Mouse (Mus musculus) limb, embryonic 11.5 days (tissue): ENCODE results near the gene Rpl22. TPM values are rescaled to one million over a fixed set of nuclear protein-coding genes. Genes with fewer than 3 reads are reported as not detected.

Source experiments
- ATAC-seq: fragments of 200-750 bp; cut with Nextera tagmentation; 2 replicates; pipeline ENCODE4 v1.8.0; 2017; ENCODE audit warnings: low read depth; ENCODE audit not compliant: insufficient number of reproducible peaks, low FRiP score, low TSS enrichment
- DNase-seq: peaks from one replicate; pipeline ENCODE4 v3.0.0-alpha.2; 2015; ENCODE audit warnings: low spot score
- H3K27ac ChIP-seq: fragments of 300-500 bp; sonication (generic); replicated peaks from 2 replicates; pipeline ENCODE4 v1.5.1; 2014; ENCODE audit warnings: low read depth, mild to moderate bottlenecking, low read length
- H3K27me3 ChIP-seq: fragments of 300-500 bp; sonication (generic); 2 replicates; pipeline ENCODE4 v1.6.1; 2014; ENCODE audit warnings: mild to moderate bottlenecking, low read length, mixed read lengths; ENCODE audit not compliant: control insufficient read depth, insufficient read depth
- H3K36me3 ChIP-seq: fragments of 300-500 bp; sonication (generic); 2 replicates; pipeline ENCODE4 v1.6.1; 2014; ENCODE audit warnings: mild to moderate bottlenecking, low read length, moderate library complexity, mixed read lengths; ENCODE audit not compliant: control insufficient read depth, insufficient read depth
- H3K4me1 ChIP-seq: fragments of 300-500 bp; sonication (generic); 2 replicates; pipeline ENCODE4 v1.6.1; 2014; ENCODE audit warnings: low read length, mixed read lengths; ENCODE audit not compliant: control insufficient read depth, insufficient read depth
- H3K4me2 ChIP-seq: fragments of 300-500 bp; sonication (generic); 2 replicates; pipeline ENCODE4 v1.6.1; 2014; ENCODE audit warnings: low read depth, mild to moderate bottlenecking, moderate library complexity; ENCODE audit not compliant: severe bottlenecking
- H3K4me3 ChIP-seq: fragments of 300-500 bp; sonication (generic); 2 replicates; pipeline ENCODE4 v1.5.1; 2014; ENCODE audit warnings: low read depth, low read length
- H3K9ac ChIP-seq: fragments of 300-500 bp; sonication (generic); 2 replicates; pipeline ENCODE4 v1.6.1; 2014; ENCODE audit warnings: mild to moderate bottlenecking, low read length
- H3K9me3 ChIP-seq: fragments of 300-500 bp; sonication (generic); 2 replicates; pipeline ENCODE4 v1.6.1; 2016; ENCODE audit warnings: low read length; ENCODE audit not compliant: control insufficient read depth
- WGBS: fragments of 180-500 bp; shearing (Covaris S2); extraction: QIAGEN DNeasy Blood & Tissue Kit; methylation state at CpG from one replicate; pipeline ENCODE4 v1.1.7; 2014; 5-methylcytosine and 5-hydroxymethylcytosine counted together
- polyA plus RNA-seq: library from polyadenylated mRNA; unstranded; fragments of >200 nt; fragmentation: Nextera tagmentation; extraction: Ambion mirVana; gene quantifications from 2 replicates; pipeline ENCODE4 v1.2.1, GENCODE M21; 2014

Rpl22 gene
- polyA plus RNA-seq, 1 experiment from 2014 or later = 467 TPM

GRCm38 (mm10) chr4:152345120-152345889 is 19.8 kb downstream of the Rpl22 start:
- 54% methylated on average over 7 of the region's 7 CpGs for WGBS
- ATAC-seq = no peak

GRCm38 (mm10) chr4:152349837-152350381 is 24.4 kb downstream of the Rpl22 start:
- ATAC-seq (no peak), DNase-seq (no peak)
- WGBS = 12% methylated on average over 16 of the region's 17 CpGs
- Histone ChIP-seq H3K4me1 (0 out of 2 replicates have a peak, but pooled peaks cover 3% of the 10 kb centered on the region), H3K27ac (no peak overlapping the region), H3K4me2 (no peak overlapping the region), H3K36me3 (no peaks in the 10 kb centered on the region), H3K27me3 (peaks cover 21% of the 10 kb centered on the region), H3K9ac (no peak overlapping the region), H3K9me3 (no peaks in the 10 kb centered on the region), H3K4me3 (no peak overlapping the region)

More at GRCm38 (mm10) chr4:152345120-152345889, 19.8 kb downstream of the Rpl22 start:
- Histone ChIP-seq H3K9me3 (no peaks in the 10 kb centered on the region), H3K9ac (no peak overlapping the region), H3K27me3 (peaks cover 19% of the 10 kb centered on the region), H3K4me2 (no peak overlapping the region), H3K36me3 (no peaks in the 10 kb centered on the region), H3K4me1 (no peaks in the 10 kb centered on the region), H3K4me3 (no peak overlapping the region), H3K27ac (no peak overlapping the region)
- DNase-seq = no peak

GRCm38 (mm10) chr4:152350722-152351421 is 25.3 kb downstream of the Rpl22 start:
- Histone ChIP-seq H3K27ac (no peak overlapping the region), H3K4me2 (no peak overlapping the region), H3K4me1 (0 out of 2 replicates have a peak, but pooled peaks cover 3% of the 10 kb centered on the region), H3K27me3 (peaks cover 20% of the 10 kb centered on the region), H3K9me3 (no peaks in the 10 kb centered on the region), H3K4me3 (no peak overlapping the region), H3K36me3 (no peaks in the 10 kb centered on the region), H3K9ac (no peak overlapping the region)
- DNase-seq (no peak), ATAC-seq (no peak)
- WGBS = 26% methylated on average over 8 of the region's 8 CpGs

- H3K27ac ChIP-seq = no peak overlapping the region
- H3K36me3 ChIP-seq = no peaks in the 10 kb centered on the region
- H3K4me3 ChIP-seq = no peak overlapping the region
- ATAC-seq = no peak
- no peak overlapping the region for H3K9ac ChIP-seq
- H3K9me3 ChIP-seq = no peaks in the 10 kb centered on the region
- WGBS = 16% methylated on average over 14 of the region's 14 CpGs
- no peak overlapping the region for H3K4me2 ChIP-seq
- DNase-seq = peak; percentile 67
- peaks cover 20% of the 10 kb centered on the region for H3K27me3 ChIP-seq
- 0 out of 2 replicates have a peak, but pooled peaks cover 3% of the 10 kb centered on the region for H3K4me1 ChIP-seq
Observed at GRCm38 (mm10) chr4:152351422-152352305, 26.1 kb downstream of the Rpl22 start.

GRCm38 (mm10) chr4:152353886-152354637 is 28.5 kb downstream of the Rpl22 start:
- H3K4me2 ChIP-seq = no peak overlapping the region
- no peak overlapping the region for H3K4me3 ChIP-seq
- no peak overlapping the region for H3K27ac ChIP-seq
- no peaks in the 10 kb centered on the region for H3K36me3 ChIP-seq
- H3K9ac ChIP-seq = no peak overlapping the region
- ATAC-seq (no peak), DNase-seq (no peak)
- WGBS = 78% methylated on average over 14 of the region's 14 CpGs
- 0 out of 2 replicates have a peak, but pooled peaks cover 3% of the 10 kb centered on the region for H3K4me1 ChIP-seq
- peaks cover 16% of the 10 kb centered on the region for H3K27me3 ChIP-seq
- H3K9me3 ChIP-seq = no peaks in the 10 kb centered on the region

- Histone ChIP-seq H3K27me3 (peaks cover 14% of the 10 kb centered on the region), H3K9ac (no peak overlapping the region), H3K4me2 (no peak overlapping the region), H3K4me1 (no peaks in the 10 kb centered on the region), H3K36me3 (no peaks in the 10 kb centered on the region), H3K4me3 (no peak overlapping the region), H3K27ac (no peak overlapping the region), H3K9me3 (no peaks in the 10 kb centered on the region)
- no peak for ATAC-seq
- DNase-seq = no peak
- WGBS = 74% methylated on average over 7 of the region's 7 CpGs
Observed at GRCm38 (mm10) chr4:152355672-152356071, 30.1 kb downstream of the Rpl22 start.

GRCm38 (mm10) chr4:152359700-152360099 is 34.2 kb downstream of the Rpl22 start:
- Histone ChIP-seq H3K4me3 (no peak overlapping the region), H3K4me1 (no peaks in the 10 kb centered on the region), H3K27ac (no peak overlapping the region), H3K9ac (no peak overlapping the region), H3K4me2 (no peak overlapping the region), H3K27me3 (peaks cover 11% of the 10 kb centered on the region), H3K36me3 (no peaks in the 10 kb centered on the region), H3K9me3 (no peaks in the 10 kb centered on the region)
- no peak for DNase-seq
- 4% methylated on average over 11 of the region's 11 CpGs for WGBS
- ATAC-seq = no peak
